Mouse (Mus musculus) cerebellum, adult 11 months (tissue): ENCODE measurements at regions not wholly inside any gene's neighbourhood (a gene's known extent, or its start where the extent isn't known, plus 50 kb on each side); places are given as distances from the start of the nearest gene placed in this dataset.
A peak's percentile ranks its signal among the peaks of the same experiment; 100 is the strongest.

Experiments used
- DNase-seq: peaks from one replicate; pipeline ENCODE4 v3.0.0; 2022

DNA sequence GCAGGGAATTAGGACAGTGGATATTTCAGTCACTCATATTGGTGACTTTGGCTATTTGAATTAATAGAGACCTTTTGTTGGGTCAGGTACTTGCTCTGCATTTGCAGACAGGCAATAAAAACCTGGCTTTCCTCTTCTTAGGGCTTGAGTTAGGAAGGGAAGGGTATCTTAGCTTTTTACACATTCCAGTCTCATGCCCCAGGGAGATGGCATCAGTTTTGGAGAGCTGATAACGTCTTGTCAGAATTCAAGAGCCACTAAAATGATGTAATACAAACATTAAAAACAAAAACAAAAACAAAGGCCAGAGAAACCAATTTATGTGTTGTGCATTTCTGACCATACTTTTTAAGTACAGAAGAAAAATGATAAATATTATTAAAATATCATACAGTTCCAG lies 214.3 kb downstream of the Ktn1 start:
- DNase-seq: no peak

DNA sequence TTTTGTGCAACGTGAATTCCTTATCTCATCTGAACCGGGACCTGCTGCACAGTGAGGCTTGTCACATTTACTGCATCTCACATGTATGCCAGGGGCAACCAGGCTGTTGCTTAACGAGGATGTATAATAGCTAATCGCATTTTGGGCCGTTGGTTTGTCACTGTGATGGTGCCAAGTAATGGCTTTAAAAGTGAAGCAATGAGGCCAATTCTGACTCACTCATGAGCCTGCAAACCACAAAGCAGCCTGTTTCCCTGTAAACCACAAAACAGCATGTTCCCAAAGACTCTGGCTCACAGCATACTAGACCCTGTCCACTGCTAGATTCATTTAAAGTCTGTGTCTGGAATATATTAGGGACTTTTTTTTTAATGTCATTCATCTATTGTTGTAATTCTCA lies 214.8 kb downstream of the Ktn1 start:
- DNase-seq: no peak

DNA sequence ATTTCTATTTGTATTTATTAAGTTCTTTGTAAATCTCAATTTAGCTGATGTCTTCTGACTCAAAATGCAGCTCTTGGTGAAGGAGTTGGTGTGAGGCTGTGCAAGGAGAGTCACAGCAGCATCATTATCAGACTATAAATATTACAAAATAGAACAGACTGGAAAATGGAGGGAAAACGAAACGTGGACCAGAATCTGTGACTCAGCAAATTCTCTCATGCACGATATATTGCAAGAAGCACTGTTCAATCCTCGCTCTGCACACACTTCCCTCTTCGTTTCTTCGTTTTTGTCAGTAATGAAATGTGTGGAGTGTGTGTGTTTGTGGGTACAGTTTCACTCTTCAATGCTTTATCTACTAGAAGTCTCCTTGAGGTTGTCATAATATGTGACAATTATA lies 215.5 kb downstream of the Ktn1 start:
- no peak for DNase-seq

DNA sequence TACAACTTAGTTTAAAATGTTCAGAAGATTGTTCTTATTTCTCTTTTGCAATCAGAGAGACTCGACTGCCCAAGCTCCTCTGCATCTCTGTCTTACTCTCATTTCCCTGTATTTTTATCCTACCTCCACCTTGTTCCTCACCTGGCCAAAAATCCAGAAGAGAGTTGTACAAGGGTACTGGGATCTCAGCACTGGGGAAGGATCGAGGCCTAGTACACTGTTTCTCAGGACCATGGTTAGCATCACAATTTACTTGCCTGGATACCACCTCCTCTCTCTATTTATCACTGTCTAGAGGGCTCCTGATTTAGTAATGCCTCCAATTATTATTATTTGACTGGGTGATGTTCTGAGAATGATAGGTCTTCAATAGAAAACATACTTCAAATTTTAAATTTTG lies 218.8 kb downstream of the Ktn1 start:
- no peak for DNase-seq

DNA sequence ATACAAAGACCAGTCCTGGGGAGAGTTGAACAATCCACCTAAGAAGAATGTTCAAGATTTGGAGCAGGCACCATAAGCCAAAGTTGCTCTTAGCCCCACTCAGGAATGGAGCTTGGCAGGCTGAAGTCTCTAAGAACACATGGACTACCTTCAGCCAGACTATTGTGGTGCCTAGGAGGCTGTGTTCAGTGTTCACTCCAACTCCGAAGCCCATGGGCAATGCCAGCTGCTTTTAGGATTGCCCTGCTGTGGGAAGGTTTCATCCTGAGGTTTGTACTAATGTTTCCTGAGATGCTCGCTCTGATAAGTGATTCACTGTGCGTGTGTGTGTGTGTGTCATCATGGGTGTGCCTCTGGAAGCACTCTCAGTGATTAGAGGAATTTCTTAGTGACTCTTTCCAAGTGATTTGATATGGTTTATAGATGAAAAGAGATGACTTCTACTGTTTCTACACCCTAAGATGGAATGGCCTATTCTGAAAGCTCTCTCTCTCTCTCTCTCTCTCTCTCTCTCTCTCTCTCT lies 220.1 kb downstream of the Ktn1 start:
- DNase-seq: no peak

DNA sequence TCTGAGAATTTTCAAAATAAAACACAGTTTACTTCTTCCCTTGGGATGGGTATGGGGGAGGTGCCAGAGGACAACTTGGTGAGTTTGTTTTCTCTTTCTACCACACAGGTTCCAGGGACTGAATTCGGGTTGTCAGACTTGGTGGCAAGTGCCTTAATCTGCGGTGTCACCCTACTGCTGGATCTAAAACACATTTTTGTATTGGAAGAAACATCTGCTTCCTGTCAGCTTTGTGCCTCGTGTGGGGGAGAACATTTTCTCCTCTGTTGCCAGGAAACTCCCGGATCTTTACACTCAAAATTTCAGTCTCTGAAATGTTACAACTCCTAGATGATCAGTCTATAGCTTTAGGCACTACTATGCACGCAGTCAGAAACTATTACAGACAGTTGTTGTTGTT lies 228.3 kb downstream of the Ktn1 start:
- DNase-seq: no peak

DNA sequence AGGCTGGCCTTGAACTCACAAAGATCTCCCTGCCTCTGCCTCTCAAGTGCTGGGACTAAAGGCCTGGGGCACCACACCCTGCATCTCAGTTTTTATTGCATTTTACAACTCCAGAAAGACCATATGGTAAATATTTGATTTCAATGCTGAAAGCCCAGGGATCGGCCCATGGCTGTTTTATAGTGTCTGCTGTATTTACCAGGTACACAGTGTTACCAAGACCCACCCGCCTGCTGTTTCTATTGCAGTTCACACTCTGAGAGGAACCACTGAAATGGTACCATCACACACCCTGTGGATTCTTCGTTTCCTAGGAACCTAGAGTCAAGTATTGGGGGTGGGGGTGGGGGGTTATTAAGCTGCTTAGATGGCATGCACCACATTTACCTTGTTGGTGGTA lies 228.9 kb downstream of the Ktn1 start:
- no peak for DNase-seq

DNA sequence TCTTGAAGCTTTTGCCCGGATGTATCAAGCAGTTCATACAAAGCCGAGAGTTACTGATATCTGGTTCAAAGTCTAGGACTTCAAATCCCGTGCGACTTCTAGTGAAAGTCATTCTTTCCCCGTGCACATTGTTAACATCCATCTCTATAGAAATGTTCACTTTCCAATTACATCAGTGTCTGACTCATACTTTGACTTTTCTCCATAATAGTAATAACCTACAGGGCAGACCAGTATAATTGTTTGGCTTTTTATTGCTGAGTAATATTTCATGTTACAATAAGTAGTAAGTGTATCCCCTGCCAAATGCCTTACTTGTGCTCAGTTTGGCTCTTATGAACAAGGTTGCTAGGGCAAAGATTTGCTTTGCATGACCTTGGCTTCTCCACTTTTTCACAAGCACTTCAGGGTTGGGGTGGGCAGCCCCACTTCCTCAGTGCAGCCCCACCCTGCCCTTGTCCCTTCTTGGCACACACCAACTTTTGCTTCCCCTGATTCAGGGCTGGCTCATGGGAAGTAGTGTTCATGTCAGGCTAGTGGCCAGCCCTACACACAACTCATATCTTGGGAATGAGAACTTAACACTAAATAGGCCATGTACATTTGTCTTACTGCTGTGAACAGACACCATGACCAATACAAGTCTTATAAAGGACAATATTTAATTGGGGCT lies 229.7 kb downstream of the Ktn1 start:
- no peak for DNase-seq

DNA sequence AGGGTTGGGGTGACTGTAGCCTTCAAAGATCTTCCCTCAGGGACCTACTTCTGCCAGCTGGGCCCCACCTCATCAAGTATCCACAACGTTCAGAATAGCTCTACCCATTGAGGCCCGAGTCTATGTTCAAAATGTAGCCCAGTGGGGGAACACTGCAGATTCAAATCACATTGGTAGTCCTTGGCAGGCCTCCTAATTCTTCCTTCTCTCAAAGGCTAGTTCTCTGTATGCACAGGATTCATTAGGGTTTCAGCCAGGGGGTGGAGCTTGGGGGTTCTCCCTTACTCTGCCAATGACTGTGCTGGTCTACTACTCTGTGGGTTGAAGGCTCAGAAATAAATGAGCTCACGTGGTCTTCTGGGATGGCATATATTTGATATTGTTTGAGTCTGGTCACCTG lies 235.3 kb upstream of the Peli2 start:
- DNase-seq: no peak

DNA sequence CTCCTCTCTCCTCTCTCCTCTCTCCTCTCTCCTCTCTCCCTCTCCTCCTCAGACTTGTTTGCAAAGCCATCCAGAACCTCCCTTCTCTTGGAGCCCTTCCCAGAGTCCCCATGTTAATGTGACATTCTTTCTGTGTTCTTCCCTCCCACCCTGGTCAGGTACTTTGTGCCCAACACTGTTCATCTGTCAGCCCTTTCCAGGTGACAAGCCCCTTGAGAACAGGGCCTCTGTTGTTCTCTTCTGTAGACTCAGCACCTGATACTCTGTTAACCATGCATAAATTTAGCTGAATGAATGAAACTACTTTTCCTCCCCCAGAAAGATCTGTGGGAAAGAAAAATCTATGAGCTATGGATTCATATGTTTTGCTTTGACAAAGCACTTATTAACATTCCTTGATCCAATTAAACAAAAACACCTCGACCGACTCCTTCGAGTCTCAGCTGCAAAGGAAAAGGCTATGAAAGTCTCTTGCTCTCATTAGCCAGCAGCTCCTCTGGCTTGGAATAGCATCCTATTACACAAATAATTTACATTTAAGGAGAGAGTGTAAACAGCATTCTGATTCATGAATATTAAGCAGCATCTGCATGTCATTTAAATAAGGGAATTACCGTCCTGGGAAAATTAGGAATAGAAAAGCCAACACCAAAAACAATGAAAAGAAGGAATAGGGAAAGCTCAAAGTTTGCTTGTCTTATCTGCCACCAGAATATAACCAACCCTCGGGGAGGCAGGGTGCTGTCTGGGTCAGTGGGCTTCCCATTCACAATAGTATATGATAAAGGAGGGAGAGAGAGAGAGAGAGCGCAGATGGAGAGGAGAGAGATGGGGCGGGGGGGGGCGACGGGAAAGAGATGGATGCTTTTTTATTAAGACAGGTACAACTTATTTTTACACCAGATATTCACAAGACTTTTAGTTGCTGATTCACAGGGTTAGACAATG lies 230.1 kb upstream of the Peli2 start:
- no peak for DNase-seq

DNA sequence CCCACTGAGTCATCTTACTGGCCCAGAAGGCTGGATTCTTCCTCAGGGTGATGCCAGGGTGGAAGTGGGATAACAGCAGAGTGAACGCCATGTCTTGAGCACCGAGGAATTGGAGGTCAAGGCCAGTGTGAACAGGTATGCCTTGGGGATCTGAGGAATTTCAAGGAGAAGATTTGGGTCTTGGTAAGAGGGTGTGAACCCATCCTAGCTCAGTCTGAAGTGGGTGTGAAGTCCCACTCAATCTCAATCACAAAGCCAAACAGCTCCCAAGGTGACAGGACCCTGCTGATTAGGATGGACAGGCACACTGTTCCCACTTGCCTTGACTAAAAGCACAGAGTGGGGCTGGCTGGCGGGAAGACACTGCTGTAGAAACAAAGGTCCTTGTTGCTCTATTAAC lies 224.0 kb upstream of the Peli2 start:
- DNase-seq: no peak

DNA sequence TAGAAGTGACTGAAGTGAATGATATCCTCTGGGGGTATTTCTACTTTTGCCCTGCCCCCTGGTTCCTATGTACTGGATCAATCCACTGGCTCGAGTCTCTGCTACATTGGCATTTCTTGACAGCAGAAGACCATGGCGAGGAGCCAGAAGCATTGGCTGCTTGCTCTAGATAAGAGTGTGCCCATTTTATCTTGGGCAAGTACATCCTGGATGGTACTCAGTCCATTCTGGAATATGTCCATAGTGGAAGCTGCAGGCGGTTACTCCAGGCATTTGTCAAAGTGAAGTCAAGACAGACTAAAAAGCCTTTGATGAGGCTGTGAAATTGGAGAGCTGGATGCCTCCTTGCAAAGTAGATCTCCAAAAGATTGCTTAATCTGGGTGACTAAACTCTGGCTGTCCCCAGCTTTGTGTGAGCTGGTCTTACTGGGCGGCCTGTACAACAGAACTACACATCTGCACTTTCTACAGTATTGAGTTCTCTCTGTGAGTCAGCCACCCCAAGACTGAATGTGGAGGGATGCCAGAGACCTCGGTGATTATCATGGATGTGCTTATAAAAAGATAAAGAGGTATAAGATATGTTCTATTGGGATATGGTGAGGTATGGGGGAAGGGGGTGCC lies 222.6 kb upstream of the Peli2 start:
- no peak for DNase-seq

DNA sequence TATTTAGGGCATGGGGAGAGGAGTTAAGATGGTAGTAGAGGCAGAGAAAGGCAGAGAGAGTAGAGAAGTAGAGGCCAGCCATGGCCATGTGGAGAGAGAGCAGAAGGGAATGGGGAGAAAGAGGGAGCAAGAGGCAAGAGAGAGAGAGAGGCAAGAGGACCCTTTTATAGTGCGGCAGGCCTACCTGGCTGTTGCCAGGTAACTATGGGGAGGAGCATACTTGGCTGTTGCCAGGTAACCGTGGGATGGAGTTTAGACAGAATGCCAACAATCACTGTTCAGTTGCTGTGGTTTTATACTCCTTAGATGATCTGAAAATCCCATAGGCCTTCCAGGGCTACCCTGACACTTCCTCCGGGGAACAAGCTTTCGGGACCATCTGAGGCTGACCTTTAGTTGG lies 222.0 kb upstream of the Peli2 start:
- DNase-seq: no peak

DNA sequence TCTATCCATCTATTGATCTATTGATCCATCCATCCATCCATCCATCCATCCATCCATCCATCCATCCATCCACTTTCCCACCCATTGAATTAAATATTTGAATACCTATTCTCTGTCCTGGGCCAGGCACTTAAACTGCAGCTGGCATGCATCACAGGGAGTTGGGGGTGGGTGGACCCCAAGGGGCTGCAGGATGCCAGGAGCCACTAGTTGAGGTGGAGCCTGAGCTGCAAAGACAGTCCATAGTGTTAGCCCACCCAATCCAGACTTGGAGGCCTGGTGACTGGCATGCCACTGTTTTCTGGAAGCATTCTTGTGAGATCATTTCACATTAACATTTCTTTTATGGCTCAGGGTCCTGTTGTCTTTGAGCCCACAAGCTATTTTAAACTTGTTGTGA lies 215.3 kb upstream of the Peli2 start:
- no peak for DNase-seq

DNA sequence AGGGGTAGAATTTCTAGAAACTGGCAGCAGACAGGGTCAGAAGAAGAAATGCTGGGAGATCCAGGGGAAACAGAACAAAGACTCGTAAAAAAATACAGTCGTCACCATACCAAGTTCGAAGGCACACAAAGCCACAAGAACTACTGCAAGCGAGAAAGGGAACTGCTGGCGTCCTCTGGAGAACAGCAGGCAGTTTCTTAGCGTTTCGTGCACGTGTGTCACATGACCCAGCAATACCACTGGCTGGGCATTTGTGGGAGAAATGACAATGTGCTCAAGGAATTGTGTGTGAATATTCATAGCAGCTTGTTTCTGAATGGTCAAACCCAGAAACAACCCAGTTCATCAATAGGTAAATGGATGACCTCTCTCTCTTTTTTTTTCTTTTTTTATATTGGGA lies 211.5 kb upstream of the Peli2 start:
- DNase-seq: no peak

DNA sequence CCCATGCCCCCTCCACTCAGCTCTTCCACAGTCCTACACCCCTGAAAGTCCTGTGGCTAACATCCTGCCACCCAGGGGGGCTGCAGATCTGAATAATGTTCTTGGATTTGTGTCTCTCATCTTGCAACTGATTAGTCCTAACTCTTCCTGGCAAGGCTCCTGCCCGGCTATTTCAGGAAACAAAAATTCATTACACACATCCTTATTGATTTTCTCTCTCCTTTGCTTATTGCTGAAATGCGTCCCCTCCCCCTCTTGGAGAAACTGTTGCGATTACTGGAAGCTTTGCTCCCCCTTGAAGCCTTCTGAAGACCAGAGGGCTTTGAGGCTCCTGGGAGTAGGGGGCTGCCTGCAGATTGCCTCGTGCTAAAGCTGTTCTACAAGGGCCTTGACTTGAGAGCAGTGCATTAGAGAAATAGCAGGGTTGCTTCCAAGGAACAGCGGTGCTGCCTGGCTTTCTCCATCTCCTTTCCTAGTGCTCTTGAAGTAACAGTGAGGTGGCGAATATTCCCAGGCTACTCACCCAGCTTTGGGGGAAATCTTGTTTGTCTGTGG lies 209.8 kb upstream of the Peli2 start:
- DNase-seq: no peak

DNA sequence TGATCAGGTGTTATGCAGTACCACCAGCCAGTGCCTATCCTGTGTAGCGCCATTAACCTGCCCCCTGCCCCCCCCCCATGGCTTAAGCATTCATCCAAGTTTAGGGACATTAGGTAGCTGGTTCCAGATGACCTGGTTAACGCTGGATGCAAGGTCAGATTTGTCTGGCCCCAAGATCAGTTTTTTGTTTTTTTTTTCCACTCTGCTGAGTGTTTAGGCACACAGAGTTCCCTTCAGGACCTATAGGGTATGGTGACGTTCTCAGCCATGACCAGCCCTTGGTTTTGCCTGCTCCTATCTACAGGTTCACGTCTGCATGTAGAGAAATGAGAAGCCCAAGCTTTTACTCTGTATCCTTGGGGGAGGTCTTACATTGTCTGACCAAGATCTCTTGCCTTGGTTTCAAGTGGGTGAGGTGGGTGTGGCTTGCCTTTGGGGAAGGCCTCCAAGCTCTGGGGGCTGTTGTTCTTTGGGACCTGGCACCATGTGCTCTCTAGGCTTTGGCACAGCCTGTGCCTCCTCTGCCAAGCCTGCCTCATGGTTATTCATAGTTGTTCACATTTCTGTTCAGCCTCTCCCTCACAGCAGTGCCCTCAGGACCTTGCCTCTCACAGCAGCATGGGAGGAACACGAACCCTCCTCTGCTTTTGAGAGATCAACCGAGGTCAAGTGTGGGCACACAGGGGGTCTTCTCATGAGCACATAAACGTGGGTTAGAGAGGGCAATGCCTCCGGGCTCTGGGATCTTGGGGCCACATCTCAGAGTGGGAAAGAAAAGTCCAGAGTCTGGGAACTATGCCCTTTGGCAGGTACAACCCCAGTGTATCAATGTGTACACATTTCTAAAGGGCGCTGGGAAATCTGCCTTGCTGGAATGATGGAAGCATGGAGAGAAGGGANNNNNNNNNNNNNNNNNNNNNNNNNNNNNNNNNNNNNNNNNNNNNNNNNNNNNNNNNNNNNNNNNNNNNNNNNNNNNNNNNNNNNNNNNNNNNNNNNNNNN lies 208.8 kb upstream of the Peli2 start:
- DNase-seq: peak; percentile 6

DNA sequence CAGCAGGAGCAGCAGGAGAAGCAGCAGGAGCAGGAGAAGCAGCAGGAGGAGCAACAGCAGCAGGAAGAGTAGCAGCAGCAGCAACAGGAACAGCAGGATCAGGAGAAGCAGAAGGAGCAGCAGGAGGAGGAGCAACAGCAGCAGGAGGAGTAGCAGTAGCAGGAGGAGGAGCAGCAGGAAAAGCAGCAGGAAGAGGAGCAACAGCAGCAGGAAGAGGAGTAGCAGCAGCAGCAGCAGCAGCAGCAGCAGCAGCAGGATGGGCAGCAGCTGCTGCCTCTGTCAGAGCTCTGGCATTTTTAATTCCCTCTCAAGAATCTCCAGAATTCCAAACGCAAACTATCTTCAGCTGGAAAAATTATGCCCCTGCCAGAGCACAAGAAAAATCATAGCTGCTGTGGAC lies 205.0 kb upstream of the Peli2 start:
- no peak for DNase-seq

DNA sequence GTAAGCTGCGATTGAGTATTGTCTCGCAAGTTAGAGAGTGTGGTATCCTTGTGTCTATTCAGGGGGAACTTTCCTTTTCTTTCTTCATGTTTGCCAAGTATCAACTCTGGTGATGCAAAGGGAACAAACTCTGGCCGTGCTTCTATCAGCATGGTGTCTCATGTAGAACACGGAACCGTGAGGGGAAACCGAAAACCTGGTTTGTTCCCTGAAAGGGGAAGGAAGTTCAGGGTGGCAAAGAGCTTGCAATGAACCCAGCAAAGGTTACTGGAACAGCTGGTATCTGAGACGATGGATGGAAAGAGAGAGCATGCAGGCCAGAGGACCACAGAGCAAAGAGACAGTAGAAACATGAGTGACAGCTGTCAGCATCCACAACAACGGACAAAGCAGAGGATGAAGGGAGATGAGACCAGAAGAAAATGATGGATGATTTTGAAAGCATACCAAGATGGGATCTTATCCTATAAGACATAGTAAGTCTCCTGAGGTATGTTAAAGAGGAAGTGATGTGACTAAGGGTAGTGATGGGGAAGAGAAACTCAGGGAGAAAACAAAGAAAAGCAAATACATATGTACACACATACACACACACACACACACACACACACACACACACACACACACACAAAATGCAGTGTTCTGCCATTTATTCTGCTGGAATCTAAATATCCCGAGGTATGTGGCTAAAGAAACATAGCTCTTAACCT lies 199.8 kb upstream of the Peli2 start:
- no peak for DNase-seq

DNA sequence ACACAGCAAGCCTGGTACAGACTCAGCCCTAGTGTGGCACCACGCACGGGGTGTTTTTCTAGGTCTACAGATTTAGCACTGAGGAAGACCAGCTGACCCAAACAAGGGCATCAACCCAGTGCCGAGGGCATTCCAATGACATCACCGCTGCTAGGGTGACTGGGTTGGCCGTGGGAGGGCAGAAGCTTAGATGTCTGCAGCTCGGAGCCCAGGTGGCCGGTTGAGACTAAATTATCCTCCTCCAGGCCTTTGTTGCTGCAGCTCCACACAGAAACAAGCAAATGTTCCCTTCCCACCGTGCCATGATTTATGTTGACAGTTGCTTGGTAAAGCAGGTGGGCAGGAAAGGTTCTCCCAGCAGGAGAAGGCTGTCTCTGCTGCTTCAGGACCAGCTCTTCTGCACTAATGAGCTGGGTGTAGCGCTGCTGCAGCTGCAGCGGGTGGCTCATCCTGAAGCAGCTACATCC lies 198.8 kb upstream of the Peli2 start:
- DNase-seq: no peak

DNA sequence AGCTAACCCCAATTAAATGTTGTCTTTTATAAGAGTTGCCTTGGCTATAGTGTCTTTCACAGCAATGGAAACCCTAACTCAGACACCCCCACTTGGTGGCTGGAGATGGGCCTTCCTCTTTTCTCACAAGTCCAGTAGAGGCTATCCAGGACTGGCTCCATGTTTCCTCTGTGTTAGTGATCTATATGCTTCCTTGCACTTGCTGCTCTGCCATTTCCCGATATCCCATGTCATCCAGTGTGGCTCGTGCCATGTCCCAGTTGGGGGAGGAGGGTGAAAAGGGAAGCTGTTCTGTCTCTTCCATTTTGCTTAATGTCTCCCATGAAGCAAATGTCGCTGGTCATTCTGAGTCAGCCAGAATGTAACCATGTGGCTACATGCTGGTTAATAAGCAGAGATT lies 194.2 kb upstream of the Peli2 start:
- no peak for DNase-seq
